Mouse (Mus musculus) urinary bladder, postnatal 36 days (tissue): ENCODE data around the gene Kalrn.
"Not testable (repeated sequence)": the region's sequence is repeated elsewhere in the genome, so short reads cannot be mapped to it uniquely, and the experiment has no call there.

Experiments
- DNase-seq, 2 experiments: peaks; one replicate each; pipeline ENCODE4 v3.0.0; 2022; ENCODE audit warnings: low spot score in 2 of 2, mixed read lengths in 1 of 2

Kalrn gene

GRCm38 (mm10) chr16:34316253-34316652, 257.1 kb downstream of the Kalrn start:
- DNase-seq = no peak

GRCm38 (mm10) chr16:34314071-34314470, 259.3 kb downstream of the Kalrn start:
- DNase-seq = no peak

DNA sequence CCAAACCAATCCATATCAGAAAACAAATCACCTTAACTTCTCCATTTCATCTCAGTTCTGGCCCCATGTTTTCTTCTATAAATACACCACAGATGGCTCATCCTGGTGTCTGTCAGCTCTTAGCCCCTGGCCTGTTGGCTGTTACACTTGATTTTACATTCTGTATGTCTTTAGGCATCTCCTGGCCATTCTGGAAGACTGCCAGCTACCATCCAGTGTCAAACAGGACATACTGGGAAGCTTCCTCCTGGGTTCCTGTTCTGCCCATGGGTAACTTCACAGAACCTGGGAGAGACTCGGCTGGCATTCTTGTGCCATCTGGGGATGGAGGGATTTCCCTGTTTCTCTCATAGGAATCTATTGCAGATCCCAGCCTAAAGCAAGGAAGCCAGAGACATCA, 261.8 kb downstream of the Kalrn start:
- DNase-seq = no peak

GRCm38 (mm10) chr16:34310363-34310762, 263.0 kb downstream of the Kalrn start:
- DNase-seq = no peak

GRCm38 (mm10) chr16:34308324-34308723, 265.0 kb downstream of the Kalrn start:
- no peak for DNase-seq

- no peak for DNase-seq
These were observed 265.9 kb downstream of the Kalrn start for GRCm38 (mm10) chr16:34307458-34307857.

GRCm38 (mm10) chr16:34305586-34305985, 267.7 kb downstream of the Kalrn start:
- DNase-seq = no peak

DNA sequence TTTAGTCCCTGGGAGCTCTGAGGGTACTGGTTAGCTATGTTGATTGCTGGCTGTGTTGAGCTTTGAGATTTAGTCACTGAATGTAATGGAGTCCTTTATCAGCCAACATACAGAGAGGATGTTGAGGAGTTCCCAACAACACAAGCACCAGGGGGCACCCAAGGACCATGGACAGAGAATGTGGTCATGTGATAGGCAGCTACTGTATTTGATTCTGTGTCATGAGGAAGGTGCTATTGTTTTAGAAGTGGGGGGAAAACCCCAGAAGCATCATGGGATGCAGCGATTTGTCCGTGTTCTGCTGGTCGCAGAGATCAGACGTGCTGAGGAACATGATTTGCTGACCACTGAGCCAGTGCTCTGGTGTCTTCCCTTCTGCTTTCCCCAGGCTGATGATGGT, 269.5 kb downstream of the Kalrn start:
- DNase-seq = not testable (repeated sequence)

GRCm38 (mm10) chr16:34302503-34302902, 270.8 kb downstream of the Kalrn start:
- no peak for DNase-seq

- peak in 1 of 2 experiments; percentile 10 for DNase-seq
These were observed 271.3 kb downstream of the Kalrn start for GRCm38 (mm10) chr16:34302063-34302462.

GRCm38 (mm10) chr16:34299226-34299625, 274.1 kb downstream of the Kalrn start:
- no peak for DNase-seq

DNA sequence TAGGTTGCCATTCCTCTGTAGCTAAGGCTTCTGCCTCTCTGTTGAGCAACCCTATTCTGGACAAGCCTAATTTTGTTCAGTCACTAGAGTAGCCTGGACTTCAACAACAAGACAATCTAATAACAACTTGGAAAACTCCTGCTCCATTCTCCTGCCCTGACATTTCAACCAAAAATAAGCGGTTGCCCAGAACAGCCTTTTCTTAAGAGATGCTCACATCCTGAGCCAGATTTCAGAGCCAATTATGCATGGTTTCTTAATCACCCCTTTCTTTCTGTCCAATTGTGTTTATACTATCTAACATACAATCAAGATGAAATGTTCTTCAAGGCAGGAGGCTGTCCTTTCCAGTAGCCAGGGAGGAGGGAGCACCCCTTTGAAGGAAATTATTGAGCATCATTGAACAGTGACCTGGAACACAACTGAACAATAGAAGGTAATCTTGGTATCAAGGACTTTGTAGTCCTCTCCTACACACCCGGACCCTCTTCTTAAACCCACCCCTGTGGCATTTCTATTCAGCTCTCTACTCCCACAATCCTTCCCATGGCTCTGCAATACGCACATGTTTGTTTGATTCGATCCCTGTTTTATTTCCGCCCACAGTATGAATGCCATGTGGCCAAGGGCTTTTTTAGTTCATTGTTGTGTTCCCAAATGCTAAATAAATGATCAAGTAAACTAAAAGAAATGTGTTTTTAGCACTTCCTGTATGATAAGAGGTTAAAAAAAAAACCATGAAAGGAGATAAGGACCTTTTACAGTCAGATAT, 275.2 kb downstream of the Kalrn start:
- no peak for DNase-seq

DNA sequence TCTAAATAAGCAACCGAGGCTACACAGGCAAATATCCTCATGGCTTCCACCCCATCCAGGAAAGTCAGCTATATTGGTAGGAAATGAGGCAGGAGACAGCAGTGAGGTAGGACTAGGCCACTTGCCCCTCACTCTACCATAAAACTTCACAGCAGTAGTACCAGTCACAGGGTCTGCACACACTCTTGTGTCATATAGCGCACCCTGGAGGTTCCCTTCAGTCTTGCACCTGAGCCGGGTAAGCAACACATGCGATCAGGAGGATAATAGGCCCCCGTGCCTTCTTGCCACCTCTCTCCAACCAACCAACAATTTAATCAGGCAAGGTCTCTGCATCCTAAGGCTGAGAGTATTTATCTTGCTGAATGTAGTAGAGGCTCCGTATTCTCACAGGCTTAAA, 278.8 kb downstream of the Kalrn start:
- no peak for DNase-seq

- DNase-seq = no peak
These were observed 279.7 kb downstream of the Kalrn start for GRCm38 (mm10) chr16:34293675-34294074.

DNA sequence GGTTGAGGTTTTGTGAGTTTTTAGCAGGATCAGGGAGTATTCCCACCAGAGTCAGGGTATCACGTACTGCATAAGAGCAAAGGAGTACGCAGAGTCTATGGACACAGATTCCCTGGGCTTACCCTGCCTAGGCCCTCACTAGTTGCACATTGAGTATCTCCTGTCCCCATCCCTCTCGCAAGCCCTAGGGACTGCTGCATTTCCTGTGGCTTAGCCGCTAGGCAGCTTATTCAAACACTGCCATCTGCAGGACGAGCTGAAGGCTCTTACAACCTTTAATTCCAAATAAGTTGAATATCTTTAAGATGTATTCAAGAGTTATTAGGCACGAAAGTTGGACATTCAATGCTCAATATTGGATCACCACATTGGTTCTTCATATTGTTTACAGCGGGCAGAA, 283.7 kb downstream of the Kalrn start:
- no peak for DNase-seq

- no peak for DNase-seq
These were observed 291.3 kb downstream of the Kalrn start for GRCm38 (mm10) chr16:34282026-34282425.

DNA sequence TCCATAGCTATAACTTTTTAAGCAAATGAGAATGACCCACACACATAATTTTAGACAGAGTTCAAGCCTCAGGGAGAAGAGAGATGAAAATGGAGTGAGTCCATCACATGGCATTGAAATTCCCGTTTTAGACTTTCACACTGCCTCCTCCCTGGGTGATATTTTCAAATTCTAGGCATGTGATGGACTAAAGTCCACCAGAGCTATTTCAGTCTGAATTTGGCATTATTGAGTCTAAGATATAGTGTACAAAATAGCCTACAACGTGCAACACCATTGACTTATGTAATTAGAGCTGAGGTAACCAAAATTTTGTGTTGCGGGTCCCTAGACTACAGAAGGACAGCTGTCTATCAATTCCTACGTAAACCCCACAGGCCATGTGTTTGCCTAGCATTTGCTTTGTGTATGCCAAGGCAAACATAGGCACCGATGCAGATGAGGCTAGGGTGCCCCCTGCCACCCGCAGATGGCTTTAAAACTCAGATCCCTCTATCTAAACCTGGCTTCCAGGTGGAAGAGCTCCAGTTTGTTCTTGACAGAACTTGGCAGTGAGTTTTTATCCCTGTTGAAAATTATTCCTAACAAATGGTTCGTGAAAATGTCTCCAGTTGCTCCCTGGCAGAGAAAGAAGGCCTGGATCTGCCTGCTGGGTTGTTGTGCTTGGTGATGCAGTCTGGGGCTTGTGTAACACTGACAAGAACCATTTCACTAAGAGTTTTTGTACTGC, 293.5 kb downstream of the Kalrn start:
- DNase-seq = no peak

- DNase-seq = no peak
These were observed 295.0 kb downstream of the Kalrn start for GRCm38 (mm10) chr16:34278249-34278790.

DNA sequence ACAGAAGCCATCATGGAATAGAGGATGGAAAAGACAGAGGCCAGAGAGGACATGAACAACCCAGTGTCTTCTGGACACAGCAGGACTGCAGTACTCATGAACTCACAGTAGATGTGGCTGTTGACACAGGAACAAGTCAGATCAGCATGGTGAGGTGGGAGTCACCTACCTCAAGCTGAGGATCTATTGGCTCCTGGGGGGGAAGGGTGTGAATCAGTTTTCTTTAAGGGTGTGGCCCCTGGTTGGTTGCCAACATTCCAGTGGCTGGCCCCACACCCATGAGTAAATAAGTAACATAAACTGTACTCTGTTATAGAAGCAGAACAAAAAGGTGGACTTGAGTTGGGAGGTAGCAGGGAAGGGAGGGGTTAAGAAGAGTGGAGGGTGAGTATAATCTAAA, 298.7 kb downstream of the Kalrn start:
- DNase-seq = no peak

DNA sequence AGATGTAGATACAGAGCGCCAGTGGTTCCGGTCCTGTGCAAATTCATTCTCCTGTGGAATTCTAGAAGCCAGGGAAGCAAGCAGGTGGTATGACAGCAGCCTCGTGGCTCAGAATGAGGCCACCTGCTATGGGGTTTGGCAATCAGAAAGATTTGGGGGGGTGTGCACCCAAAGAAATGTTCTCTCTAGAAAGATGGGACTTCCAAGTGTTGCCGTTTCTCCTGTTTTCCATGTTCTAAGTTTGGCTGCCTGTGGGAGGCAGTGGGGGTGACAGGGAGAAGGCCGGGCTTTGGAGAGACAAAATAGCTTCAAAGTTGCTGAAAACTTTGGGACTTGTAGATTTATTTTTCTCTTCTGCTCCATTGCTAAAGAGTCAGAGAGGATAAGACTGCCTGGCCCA, 301.9 kb downstream of the Kalrn start:
- DNase-seq = no peak

GRCm38 (mm10) chr16:34270681-34271080, 302.7 kb downstream of the Kalrn start:
- no peak for DNase-seq

- DNase-seq = no peak
These were observed 303.7 kb downstream of the Kalrn start for GRCm38 (mm10) chr16:34269642-34270041.

- DNase-seq = no peak
These were observed 305.6 kb downstream of the Kalrn start for GRCm38 (mm10) chr16:34267751-34268150.
